Mouse (Mus musculus): ENCODE data around the gene Klf12.

Klf12 gene

GRCm38 (mm10) chr14:100140370-100140769 is 144.1 kb downstream of the Klf12 start:
- DNase-seq (ENCODE audit: low spot score in 2 of 2), result no peak

- no peak for DNase-seq (ENCODE audit: low spot score in 2 of 2)
Observed at GRCm38 (mm10) chr14:100134304-100134703, 150.2 kb downstream of the Klf12 start.

GRCm38 (mm10) chr14:100132479-100132878 is 152.0 kb downstream of the Klf12 start:
- DNase-seq (ENCODE audit: low spot score in 2 of 2), result no peak

GRCm38 (mm10) chr14:100126126-100126525 is 158.4 kb downstream of the Klf12 start:
- DNase-seq (ENCODE audit: low spot score in 2 of 2), result no peak

- DNase-seq (ENCODE audit: low spot score in 2 of 2), result no peak
Observed at GRCm38 (mm10) chr14:100121075-100121474, 163.4 kb downstream of the Klf12 start.

GRCm38 (mm10) chr14:100119866-100120265 is 164.6 kb downstream of the Klf12 start:
- DNase-seq (ENCODE audit: low spot score in 2 of 2), result no peak

GRCm38 (mm10) chr14:100113419-100113818 is 171.1 kb downstream of the Klf12 start:
- DNase-seq (ENCODE audit: low spot score in 2 of 2), result no peak

- DNase-seq (ENCODE audit: low spot score in 2 of 2), result no peak
Observed at GRCm38 (mm10) chr14:100111735-100112134, 172.7 kb downstream of the Klf12 start.

- no peak for DNase-seq (ENCODE audit: low spot score in 2 of 2)
Observed at GRCm38 (mm10) chr14:100109563-100109962, 174.9 kb downstream of the Klf12 start.

- no peak for DNase-seq (ENCODE audit: low spot score in 2 of 2)
Observed at GRCm38 (mm10) chr14:100105570-100105969, 178.9 kb downstream of the Klf12 start.

GRCm38 (mm10) chr14:100104818-100105217 is 179.7 kb downstream of the Klf12 start:
- no peak for DNase-seq (ENCODE audit: low spot score in 2 of 2)

GRCm38 (mm10) chr14:100103818-100104217 is 180.7 kb downstream of the Klf12 start:
- DNase-seq (ENCODE audit: low spot score in 2 of 2), result no peak

GRCm38 (mm10) chr14:100097208-100098189 is 187.0 kb downstream of the Klf12 start:
- no peak for DNase-seq (ENCODE audit: low spot score in 2 of 2)

- DNase-seq (ENCODE audit: low spot score in 2 of 2), result no peak
Observed at GRCm38 (mm10) chr14:100095730-100096129, 188.7 kb downstream of the Klf12 start.

- DNase-seq (ENCODE audit: low spot score in 2 of 2), result no peak
Observed at GRCm38 (mm10) chr14:100090517-100090916, 194.0 kb downstream of the Klf12 start.

- DNase-seq (ENCODE audit: low spot score in 2 of 2), result no peak
Observed at GRCm38 (mm10) chr14:100079620-100080019, 204.9 kb downstream of the Klf12 start.

- DNase-seq (ENCODE audit: low spot score in 2 of 2), result no peak
Observed at GRCm38 (mm10) chr14:100072431-100073195, 211.9 kb downstream of the Klf12 start.

GRCm38 (mm10) chr14:100069543-100070090 is 214.9 kb downstream of the Klf12 start:
- DNase-seq (ENCODE audit: low spot score in 2 of 2), result no peak

GRCm38 (mm10) chr14:100068715-100069114 is 215.8 kb downstream of the Klf12 start:
- no peak for DNase-seq (ENCODE audit: low spot score in 2 of 2)

- DNase-seq (ENCODE audit: low spot score in 2 of 2), result no peak
Observed at GRCm38 (mm10) chr14:100062516-100062915, 222.0 kb downstream of the Klf12 start.

- no peak for DNase-seq (ENCODE audit: low spot score in 2 of 2)
Observed at GRCm38 (mm10) chr14:100054150-100054549, 230.3 kb downstream of the Klf12 start.

- DNase-seq (ENCODE audit: low spot score in 2 of 2), result no peak
Observed at GRCm38 (mm10) chr14:100053456-100053855, 231.0 kb downstream of the Klf12 start.
